ENCODE assay signal across 10 mouse cellular contexts in the genomic region with DNA sequence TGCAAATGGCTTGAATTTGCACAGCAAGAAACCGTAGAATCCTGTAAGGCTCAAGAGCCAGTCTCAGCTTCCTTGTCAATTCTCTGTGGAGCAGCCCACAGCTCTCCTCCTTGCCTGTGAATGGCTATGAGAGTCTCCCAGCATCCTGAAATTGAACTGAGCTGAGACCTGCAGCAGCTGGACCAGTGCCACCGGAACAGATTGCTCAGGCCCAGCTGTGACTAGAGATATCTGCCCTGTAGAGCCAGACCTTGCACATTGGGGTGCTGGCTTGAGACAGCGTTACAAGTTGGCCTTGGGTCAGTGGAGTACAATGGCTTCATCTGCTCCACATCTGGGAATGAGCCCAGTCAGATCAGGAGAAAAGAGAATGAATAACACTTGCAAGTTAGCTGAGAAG.
A peak's percentile ranks its signal among the peaks of the same experiment; 100 is the strongest.
DNase-seq lines count a peak whose midpoint lies in the region; ATAC-seq and TF ChIP-seq lines count a peak whose summit lies in the region.
"Had no signal": no experiment of that assay in that cellular context is flagged by ENCODE, and none has a peak within 500 bp of the region (broad histone marks: within the 10 kb centered on the region; RNA-seq: fewer than 3 reads in every experiment).

No protein-coding gene starts in this region.

- H3K9ac ChIP-seq in forebrain, embryonic 13.5 days, result no peak overlapping the region
- H3K9ac ChIP-seq in forebrain, embryonic 16.5 days (replicated peaks; ENCODE audit: low read depth, low read length), result no peak overlapping the region
- H3K9ac ChIP-seq in midbrain, postnatal 0 days (replicated peaks; ENCODE audit: low read length, poor library complexity, severe bottlenecking), result no peak overlapping the region
- H3K9ac ChIP-seq in midbrain, embryonic 16.5 days (ENCODE audit: low read depth, low read length), result no peak overlapping the region
- no peak overlapping the region for H3K9ac ChIP-seq in stomach, postnatal 0 days (ENCODE audit: low read length)

- peaks cover 24% of the 10 kb centered on the region for H3K4me1 ChIP-seq in forebrain, embryonic 13.5 days
- peaks cover 19% of the 10 kb centered on the region for H3K4me1 ChIP-seq in forebrain, embryonic 16.5 days (replicated peaks; ENCODE audit: control insufficient read depth, insufficient read depth, low read length)
- peaks cover 3% of the 10 kb centered on the region; the same call in 1 of the 2 replicates for H3K4me1 ChIP-seq in midbrain, postnatal 0 days (ENCODE audit: insufficient read depth, low read length)
- H3K4me1 ChIP-seq in midbrain, embryonic 16.5 days (ENCODE audit: control insufficient read depth, insufficient read depth, low read length), result peaks cover 4% of the 10 kb centered on the region; the same call in 1 of the 2 replicates
- no peaks in the 10 kb centered on the region for H3K4me1 ChIP-seq in stomach, postnatal 0 days (replicated peaks; ENCODE audit: control insufficient read depth, insufficient read depth)

- no peaks in the 10 kb centered on the region for H3K9me3 ChIP-seq in forebrain, embryonic 13.5 days (replicated peaks)
- H3K9me3 ChIP-seq in forebrain, embryonic 16.5 days (ENCODE audit: control insufficient read depth, low read length), result no peaks in the 10 kb centered on the region
- no peaks in the 10 kb centered on the region for H3K9me3 ChIP-seq in midbrain, postnatal 0 days (ENCODE audit: low read length)
- no peaks in the 10 kb centered on the region for H3K9me3 ChIP-seq in midbrain, embryonic 16.5 days (replicated peaks; ENCODE audit: control insufficient read depth, low read length, poor library complexity, severe bottlenecking)
- H3K9me3 ChIP-seq in stomach, postnatal 0 days (ENCODE audit: control insufficient read depth, low read length), result no peaks in the 10 kb centered on the region

- H3K4me3 ChIP-seq in forebrain, embryonic 13.5 days, result no peak overlapping the region
- H3K4me3 ChIP-seq in forebrain, embryonic 16.5 days (replicated peaks; ENCODE audit: low read length), result no peak overlapping the region
- H3K4me3 ChIP-seq in midbrain, postnatal 0 days (ENCODE audit: low read depth, low read length), result no peak overlapping the region
- no peak overlapping the region for H3K4me3 ChIP-seq in midbrain, embryonic 16.5 days (ENCODE audit: low read depth, low read length)
- H3K4me3 ChIP-seq in stomach, postnatal 0 days (ENCODE audit: low read depth, low read length), result no peak overlapping the region
- H3K4me3 ChIP-seq: erythroblast, embryonic 14.5 days had no signal

- TF ChIP-seq EP300 in stomach, postnatal 0 days (optimal IDR thresholded peaks at IDR 0.05), result no peak

- 56% methylated on average over 3 of the region's 3 CpGs for WGBS in forebrain, embryonic 13.5 days
- 48% methylated on average over 3 of the region's 3 CpGs for WGBS in forebrain, embryonic 16.5 days
- WGBS in midbrain, postnatal 0 days, result 51% methylated on average over 3 of the region's 3 CpGs
- WGBS in midbrain, embryonic 16.5 days, result 56% methylated on average over 3 of the region's 3 CpGs
- WGBS in stomach, postnatal 0 days, result 51% methylated on average over 3 of the region's 3 CpGs

- H3K27ac ChIP-seq in forebrain, embryonic 13.5 days, result 0 out of 2 replicates have a peak overlapping the region, but pooled peaks have one; percentile 3
- no peak overlapping the region for H3K27ac ChIP-seq in forebrain, embryonic 16.5 days (ENCODE audit: low read length)
- H3K27ac ChIP-seq in midbrain, postnatal 0 days (ENCODE audit: low read depth, low read length), result no peak overlapping the region
- no peak overlapping the region for H3K27ac ChIP-seq in midbrain, embryonic 16.5 days (ENCODE audit: low read length)
- no peak overlapping the region for H3K27ac ChIP-seq in stomach, postnatal 0 days (replicated peaks)

- H3K27me3 ChIP-seq in forebrain, embryonic 13.5 days, result no peaks in the 10 kb centered on the region
- no peaks in the 10 kb centered on the region for H3K27me3 ChIP-seq in forebrain, embryonic 16.5 days (replicated peaks; ENCODE audit: control insufficient read depth, insufficient read depth, low read length)
- H3K27me3 ChIP-seq in midbrain, postnatal 0 days (ENCODE audit: insufficient read depth, low read length), result no peaks in the 10 kb centered on the region
- H3K27me3 ChIP-seq in midbrain, embryonic 16.5 days (ENCODE audit: control insufficient read depth, insufficient read depth, low read depth, low read length), result no peaks in the 10 kb centered on the region
- H3K27me3 ChIP-seq in stomach, postnatal 0 days (ENCODE audit: control insufficient read depth, insufficient read depth, low read length), result no peaks in the 10 kb centered on the region

- ATAC-seq in forebrain, embryonic 13.5 days, result no peak
- ATAC-seq in forebrain, embryonic 16.5 days, result no peak
- ATAC-seq in midbrain, postnatal 0 days (ENCODE audit: low FRiP score), result no peak
- ATAC-seq in midbrain, embryonic 16.5 days, result no peak
- no peak for ATAC-seq in megakaryocyte-erythroid progenitor cell, adult 5-6 weeks (replicated peaks; ENCODE audit: low FRiP score, low TSS enrichment, poor library complexity, severe bottlenecking)
- ATAC-seq in stomach, postnatal 0 days (ENCODE audit: low FRiP score, low TSS enrichment), result no peak

- intact Hi-C loops in heart, postnatal 14 days (cut with DNase I), result no loop called here

- H3K36me3 ChIP-seq in forebrain, embryonic 13.5 days (ENCODE audit: poor library complexity, severe bottlenecking), result no peaks in the 10 kb centered on the region
- H3K36me3 ChIP-seq in forebrain, embryonic 16.5 days (ENCODE audit: control insufficient read depth, insufficient read depth), result no peaks in the 10 kb centered on the region
- no peaks in the 10 kb centered on the region for H3K36me3 ChIP-seq in midbrain, postnatal 0 days (ENCODE audit: insufficient read depth, low read length)
- no peaks in the 10 kb centered on the region for H3K36me3 ChIP-seq in midbrain, embryonic 16.5 days (ENCODE audit: control insufficient read depth, insufficient read depth, low read length)
- no peaks in the 10 kb centered on the region for H3K36me3 ChIP-seq in stomach, postnatal 0 days (ENCODE audit: control insufficient read depth, insufficient read depth, low read length)

- no peak overlapping the region for H3K4me2 ChIP-seq in forebrain, embryonic 13.5 days
- H3K4me2 ChIP-seq in forebrain, embryonic 16.5 days (ENCODE audit: low read length), result no peak overlapping the region
- no peak overlapping the region for H3K4me2 ChIP-seq in midbrain, postnatal 0 days (ENCODE audit: low read depth, low read length, poor library complexity, severe bottlenecking)
- no peak overlapping the region for H3K4me2 ChIP-seq in midbrain, embryonic 16.5 days (ENCODE audit: low read length)
- H3K4me2 ChIP-seq in stomach, postnatal 0 days (replicated peaks; ENCODE audit: low read depth), result no peak overlapping the region
- H3K4me2 ChIP-seq: midbrain, embryonic 11.5 days had no signal

- TF ChIP-seq CTCF in midbrain, postnatal 0 days (IDR thresholded peaks at IDR 0.05), result no peak
- no peak for TF ChIP-seq CTCF in stomach, postnatal 0 days (IDR thresholded peaks at IDR 0.05; ENCODE audit: low read depth)

- peak; percentile 50 for DNase-seq in midbrain, postnatal 0 days (ENCODE audit: low spot score)
- DNase-seq in heart, postnatal 14 days, result peak; percentile 57 to 58
- peak; percentile 16 for DNase-seq in right cerebral cortex, postnatal 25 days
- no peak for DNase-seq in stomach, postnatal 0 days (ENCODE audit: low spot score)
